Mouse (Mus musculus) liver, embryonic 11.5 days (tissue): ENCODE measurements at regions not wholly inside any gene's neighbourhood (a gene's known extent, or its start where the extent isn't known, plus 50 kb on each side); places are given as distances from the start of the nearest gene placed in this dataset.
"Not testable (repeated sequence)": the region's sequence is repeated elsewhere in the genome, so short reads cannot be mapped to it uniquely, and the experiment has no call there.

Experiments used
- ATAC-seq: fragments of 200-750 bp; cut with Nextera tagmentation; replicated peaks from 2 replicates; pipeline ENCODE4 v1.8.0; 2017; ENCODE audit warnings: moderate number of reproducible peaks, mild to moderate bottlenecking, moderate TSS enrichment, moderate library complexity; ENCODE audit not compliant: low FRiP score
- DNase-seq: peaks from one replicate; pipeline ENCODE4 v3.0.0-alpha.2; 2017; ENCODE audit warnings: low spot score
- H3K27ac ChIP-seq: fragments of 300-500 bp; sonication (generic); 2 replicates; pipeline ENCODE4 v1.5.1; 2014; ENCODE audit warnings: mild to moderate bottlenecking, low read depth, low read length, control low read depth
- H3K27me3 ChIP-seq: fragments of 300-500 bp; sonication (generic); replicated peaks from 2 replicates; pipeline ENCODE4 v1.6.1; 2014; ENCODE audit warnings: low read length, mixed read lengths; ENCODE audit not compliant: control insufficient read depth, insufficient read depth
- H3K36me3 ChIP-seq: fragments of 300-500 bp; sonication (generic); 2 replicates; pipeline ENCODE4 v1.6.1; 2014; ENCODE audit warnings: mild to moderate bottlenecking, low read length, moderate library complexity, mixed read lengths; ENCODE audit not compliant: control insufficient read depth, insufficient read depth
- H3K4me1 ChIP-seq: fragments of 300-500 bp; sonication (generic); replicated peaks from 2 replicates; pipeline ENCODE4 v1.6.1; 2014; ENCODE audit warnings: low read length, mixed read lengths; ENCODE audit not compliant: control insufficient read depth, insufficient read depth
- H3K4me2 ChIP-seq: fragments of 300-500 bp; sonication (generic); 2 replicates; pipeline ENCODE4 v1.6.1; 2014; ENCODE audit warnings: mild to moderate bottlenecking, control low read depth, moderate library complexity
- H3K4me3 ChIP-seq: fragments of 300-500 bp; sonication (generic); 2 replicates; pipeline ENCODE4 v1.5.1; 2014; ENCODE audit warnings: low read depth, low read length, control low read depth
- H3K9ac ChIP-seq: fragments of 300-500 bp; sonication (generic); 2 replicates; pipeline ENCODE4 v1.6.1; 2014; ENCODE audit warnings: low read depth, low read length, control low read depth
- H3K9me3 ChIP-seq: fragments of 300-500 bp; sonication (generic); 2 replicates; pipeline ENCODE4 v1.6.1; 2016; ENCODE audit warnings: low read length, inconsistent platforms, mixed read lengths; ENCODE audit not compliant: control insufficient read depth
- WGBS: fragments of 180-500 bp; shearing (Covaris S2); extraction: QIAGEN DNeasy Blood & Tissue Kit; methylation state at CpG from one replicate; pipeline ENCODE4 v1.1.7; 2014; 5-methylcytosine and 5-hydroxymethylcytosine counted together

DNA sequence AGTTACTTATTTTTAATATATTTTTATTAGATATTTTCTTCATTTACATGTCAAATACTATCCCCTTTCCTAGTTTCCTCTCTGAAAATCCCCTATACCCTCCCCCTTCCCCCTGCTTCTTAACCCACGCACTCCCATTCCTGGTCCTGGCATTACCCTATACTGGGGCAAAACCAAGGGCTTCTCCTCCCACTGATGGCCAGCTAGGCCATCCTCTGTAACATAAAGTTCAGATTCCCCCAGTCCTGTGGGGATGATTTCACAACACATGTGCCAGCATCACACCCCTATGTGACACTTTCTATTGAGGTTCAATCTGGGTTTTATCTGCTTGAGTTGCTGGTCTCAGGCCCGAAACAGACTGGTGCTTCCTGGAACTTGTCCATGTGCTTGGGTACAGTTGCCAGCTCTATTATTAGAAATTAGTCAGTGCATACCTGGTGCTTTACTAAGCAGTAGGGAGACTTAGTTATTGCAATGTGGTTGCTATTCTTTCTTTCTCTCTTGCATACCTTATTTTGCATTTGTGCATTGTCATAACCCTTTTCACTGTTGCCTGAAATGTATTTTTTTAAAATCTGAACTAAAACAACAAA, 295.5 kb downstream of the Grxcr1 start:
- Histone ChIP-seq H3K4me2 (no peak overlapping the region), H3K4me3 (no peak overlapping the region), H3K27me3 (no peaks in the 10 kb centered on the region), H3K4me1 (no peaks in the 10 kb centered on the region), H3K9ac (no peak overlapping the region), H3K36me3 (no peaks in the 10 kb centered on the region), H3K27ac (no peak overlapping the region), H3K9me3 (no peaks in the 10 kb centered on the region)
- no peak for ATAC-seq
- WGBS = 78% methylated on average over 2 of the region's 2 CpGs
- no peak for DNase-seq

DNA sequence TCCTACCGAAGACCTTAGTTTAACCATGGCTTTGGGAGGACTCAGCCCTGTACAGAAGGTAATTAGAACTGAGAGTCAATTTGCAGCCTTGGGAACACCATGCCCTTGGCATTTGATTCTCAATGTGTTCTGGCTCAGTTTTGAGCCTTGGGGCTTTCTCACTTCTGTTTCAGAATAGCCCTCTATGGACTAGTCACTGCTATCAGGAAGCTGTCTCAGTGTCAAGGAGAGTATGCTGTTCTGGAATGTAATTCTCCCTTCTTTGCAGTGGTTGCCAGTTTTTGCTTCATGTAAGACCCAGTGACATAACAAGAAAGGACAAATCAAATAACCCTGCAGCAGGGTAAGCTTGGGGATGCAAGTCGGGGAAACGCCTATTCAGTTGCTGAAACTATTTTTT, 297.7 kb downstream of the Grxcr1 start:
- no peak overlapping the region for H3K4me2 ChIP-seq
- no peaks in the 10 kb centered on the region for H3K9me3 ChIP-seq
- no peak overlapping the region for H3K9ac ChIP-seq
- no peak overlapping the region for H3K27ac ChIP-seq
- no peaks in the 10 kb centered on the region for H3K27me3 ChIP-seq
- DNase-seq = no peak
- H3K4me1 ChIP-seq = no peaks in the 10 kb centered on the region
- ATAC-seq = no peak
- WGBS = 93% methylated on average over 3 of the region's 3 CpGs
- H3K36me3 ChIP-seq = no peaks in the 10 kb centered on the region
- no peak overlapping the region for H3K4me3 ChIP-seq

DNA sequence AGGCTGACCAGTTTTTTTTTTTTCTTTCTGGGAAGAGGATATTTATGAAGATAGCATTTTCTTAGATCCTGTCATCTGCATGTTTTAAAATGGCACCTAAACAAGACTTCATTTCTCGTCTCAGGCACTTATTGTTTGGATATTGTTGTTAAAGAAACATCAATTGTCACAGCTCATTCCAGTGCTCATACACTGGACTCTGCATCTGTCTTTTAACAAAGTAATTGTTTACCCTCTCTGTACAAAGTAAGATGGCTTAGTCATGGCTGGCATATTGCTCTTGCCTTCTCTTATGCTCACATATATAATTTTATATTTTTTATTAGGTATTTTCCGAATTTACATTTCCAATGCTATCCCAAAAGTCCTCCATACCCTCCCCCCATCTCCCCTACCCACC, 298.2 kb downstream of the Grxcr1 start:
- no peaks in the 10 kb centered on the region for H3K4me1 ChIP-seq
- H3K4me3 ChIP-seq = no peak overlapping the region
- H3K36me3 ChIP-seq = no peaks in the 10 kb centered on the region
- no peak for ATAC-seq
- DNase-seq = no peak
- H3K4me2 ChIP-seq = no peak overlapping the region
- no peaks in the 10 kb centered on the region for H3K9me3 ChIP-seq
- 52% methylated on average over 2 of the region's 2 CpGs for WGBS
- H3K9ac ChIP-seq = no peak overlapping the region
- no peak overlapping the region for H3K27ac ChIP-seq
- no peaks in the 10 kb centered on the region for H3K27me3 ChIP-seq

DNA sequence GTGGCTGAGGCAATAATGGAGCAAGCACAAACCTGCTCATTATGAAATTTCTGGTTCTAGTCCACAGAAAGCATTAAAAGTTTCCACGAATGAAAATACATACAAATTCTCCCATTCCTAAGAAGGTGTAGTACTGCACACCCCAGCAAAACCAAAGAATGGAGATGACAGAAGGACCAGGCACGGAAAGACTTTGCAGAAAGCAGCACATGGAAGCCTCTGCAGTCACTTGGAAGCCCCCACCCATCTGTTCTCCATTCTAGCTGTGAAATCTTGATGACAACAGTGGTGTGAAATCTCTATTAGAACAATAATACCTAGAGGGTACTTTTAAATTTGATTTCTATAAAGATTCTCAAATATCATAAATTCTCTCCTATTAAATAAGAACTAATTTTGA, 319.3 kb downstream of the Grxcr1 start:
- Histone ChIP-seq H3K36me3 (no peaks in the 10 kb centered on the region), H3K4me1 (no peaks in the 10 kb centered on the region), H3K4me2 (no peak overlapping the region), H3K27me3 (no peaks in the 10 kb centered on the region), H3K4me3 (no peak overlapping the region), H3K27ac (no peak overlapping the region), H3K9ac (no peak overlapping the region), H3K9me3 (no peaks in the 10 kb centered on the region)
- DNase-seq (no peak), ATAC-seq (no peak)
- 62% methylated on average over 2 of the region's 2 CpGs for WGBS

DNA sequence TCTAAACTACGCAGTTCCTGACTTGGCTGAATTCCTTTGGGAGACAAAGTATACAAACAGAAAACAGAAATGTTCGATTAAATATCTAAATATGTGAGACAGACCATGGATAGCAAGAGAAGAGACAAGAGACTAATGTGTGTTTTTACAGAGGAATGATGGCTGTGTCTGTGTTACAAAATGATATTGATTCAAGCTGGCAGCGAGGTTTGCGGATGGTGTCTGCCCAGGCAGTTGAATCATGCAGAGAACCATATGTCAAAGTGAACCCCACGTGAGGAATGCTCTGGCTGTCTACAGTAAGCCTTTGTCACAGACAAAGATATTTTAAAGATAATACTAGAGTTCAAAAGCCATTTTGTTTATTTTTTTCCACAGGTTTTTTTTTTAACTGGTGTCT, 320.2 kb downstream of the Grxcr1 start:
- no peak for DNase-seq
- H3K4me2 ChIP-seq = no peak overlapping the region
- H3K9me3 ChIP-seq = no peaks in the 10 kb centered on the region
- 67% methylated on average over 5 of the region's 5 CpGs for WGBS
- H3K4me3 ChIP-seq = no peak overlapping the region
- no peaks in the 10 kb centered on the region for H3K4me1 ChIP-seq
- ATAC-seq = no peak
- no peak overlapping the region for H3K27ac ChIP-seq
- no peaks in the 10 kb centered on the region for H3K27me3 ChIP-seq
- no peak overlapping the region for H3K9ac ChIP-seq
- no peaks in the 10 kb centered on the region for H3K36me3 ChIP-seq

DNA sequence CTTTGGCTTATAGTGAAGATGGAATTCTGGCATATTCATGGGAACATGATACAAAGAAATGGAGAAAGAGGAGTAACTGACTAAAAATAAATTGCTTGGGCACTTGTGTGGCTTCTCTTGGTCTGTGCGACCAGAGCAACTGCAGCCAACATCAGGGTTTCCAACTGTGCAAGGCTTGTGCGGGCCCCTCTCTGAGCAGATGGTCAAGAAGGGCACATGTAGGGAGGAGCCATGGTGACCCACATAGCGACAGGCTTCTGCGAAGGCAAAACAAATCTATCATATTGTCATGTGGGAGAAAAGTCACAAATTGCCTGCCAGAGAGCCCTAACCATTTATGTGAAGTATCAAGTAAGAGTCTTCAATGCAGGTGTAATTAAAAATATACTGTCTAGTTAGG, 321.6 kb downstream of the Grxcr1 start:
- H3K4me2 ChIP-seq = no peak overlapping the region
- H3K36me3 ChIP-seq = no peaks in the 10 kb centered on the region
- H3K9ac ChIP-seq = no peak overlapping the region
- no peaks in the 10 kb centered on the region for H3K27me3 ChIP-seq
- DNase-seq (no peak), ATAC-seq (no peak)
- no peak overlapping the region for H3K27ac ChIP-seq
- 71% methylated on average over 4 of the region's 4 CpGs for WGBS
- H3K4me1 ChIP-seq = no peaks in the 10 kb centered on the region
- no peaks in the 10 kb centered on the region for H3K9me3 ChIP-seq
- H3K4me3 ChIP-seq = no peak overlapping the region

DNA sequence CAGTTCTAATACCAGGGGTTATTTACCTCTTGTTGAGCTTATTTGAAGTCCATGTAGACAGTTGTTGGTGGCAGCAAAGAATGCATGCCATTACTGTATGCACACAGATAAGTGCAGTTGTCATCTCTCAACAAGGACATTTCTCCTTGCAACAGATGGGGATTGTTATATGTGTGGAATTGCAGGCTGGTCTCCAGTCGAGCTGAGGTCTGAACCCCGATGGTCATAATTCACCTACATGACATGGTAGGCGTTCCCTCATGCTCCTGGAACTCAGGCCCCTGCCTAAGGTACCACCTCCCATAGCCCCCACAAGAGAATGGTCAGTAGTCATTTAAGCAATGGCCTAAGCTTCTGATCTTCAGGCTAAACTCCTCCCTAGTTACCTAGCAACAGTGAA, 322.2 kb downstream of the Grxcr1 start:
- H3K36me3 ChIP-seq, ATAC-seq, H3K4me1 ChIP-seq, H3K9ac ChIP-seq, H3K27me3 ChIP-seq, DNase-seq, H3K4me3 ChIP-seq, H3K27ac ChIP-seq, H3K9me3 ChIP-seq, H3K4me2 ChIP-seq: not testable (repeated sequence)
- 57% methylated on average over 3 of the region's 3 CpGs for WGBS

DNA sequence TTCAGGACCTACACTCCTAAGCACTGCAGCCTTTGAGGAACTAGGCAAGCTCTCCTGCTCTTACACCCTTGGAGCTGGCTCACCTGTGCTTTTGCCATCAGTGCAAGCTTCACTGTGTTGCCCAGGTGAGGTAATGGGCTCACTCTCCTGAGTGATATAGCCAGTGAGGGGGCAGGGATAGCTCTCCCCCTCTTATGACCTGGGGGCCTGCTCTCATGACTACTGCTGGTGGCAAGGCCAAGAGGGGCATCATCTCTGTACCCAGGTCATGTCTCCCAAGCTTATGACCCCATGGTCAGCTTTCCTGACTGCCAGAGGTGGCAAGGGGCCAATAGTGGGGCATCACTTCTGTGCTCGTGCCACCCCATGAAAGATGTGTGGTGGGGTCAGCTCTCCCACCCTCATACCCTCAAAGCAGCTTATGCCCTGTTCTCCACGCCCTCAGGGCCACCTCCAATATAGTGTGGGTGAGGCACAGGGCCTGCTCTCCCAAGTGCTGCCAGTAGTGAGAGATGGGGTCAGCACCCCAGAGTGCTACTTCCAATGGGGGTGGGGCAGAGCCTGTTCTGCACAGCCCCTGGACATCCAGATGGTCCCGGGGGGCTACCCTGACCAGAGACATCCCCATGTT, 330.1 kb downstream of the Grxcr1 start:
- Histone ChIP-seq H3K27me3 (no peaks in the 10 kb centered on the region), H3K36me3 (no peaks in the 10 kb centered on the region), H3K4me3 (no peak overlapping the region), H3K9ac (no peak overlapping the region), H3K27ac (no peak overlapping the region), H3K9me3 (no peaks in the 10 kb centered on the region), H3K4me1 (no peaks in the 10 kb centered on the region), H3K4me2 (no peak overlapping the region)
- ATAC-seq (peak; percentile 26; the same call in 1 of the 2 replicates), DNase-seq (no peak)
- WGBS = 72% methylated on average over 3 of the region's 3 CpGs

DNA sequence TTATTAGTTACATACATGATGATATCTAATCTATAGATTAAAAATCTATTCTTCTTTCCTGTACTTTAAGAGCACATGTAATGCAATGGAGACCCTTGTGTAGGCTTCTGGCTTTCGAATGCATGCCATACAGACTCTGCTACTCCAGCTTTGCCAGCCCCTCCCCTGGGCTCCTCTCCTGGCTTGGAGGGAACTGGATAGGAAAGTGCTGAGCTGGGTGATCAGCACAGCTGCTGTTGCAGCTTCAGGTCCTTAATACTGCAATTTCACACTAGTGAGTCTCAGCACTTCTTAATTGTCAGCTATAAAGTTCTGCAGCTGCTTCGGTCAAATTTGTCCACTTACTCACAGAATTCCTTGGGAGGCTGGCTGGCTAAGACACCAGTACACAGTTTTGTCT, 341.4 kb downstream of the Grxcr1 start:
- no peaks in the 10 kb centered on the region for H3K9me3 ChIP-seq
- no peaks in the 10 kb centered on the region for H3K4me1 ChIP-seq
- H3K27me3 ChIP-seq = no peaks in the 10 kb centered on the region
- no peaks in the 10 kb centered on the region for H3K36me3 ChIP-seq
- H3K4me3 ChIP-seq = no peak overlapping the region
- WGBS = 71% methylated on average over 2 of the region's 2 CpGs
- DNase-seq = no peak
- H3K9ac ChIP-seq = no peak overlapping the region
- H3K27ac ChIP-seq = no peak overlapping the region
- no peak overlapping the region for H3K4me2 ChIP-seq
- no peak for ATAC-seq
